Mouse (Mus musculus) small intestine, adult 2 months (tissue): ENCODE measurements around the gene Ism1. TPM values are rescaled to one million over a fixed set of nuclear protein-coding genes. Genes with fewer than 3 reads are reported as not detected.
A peak's percentile ranks its signal among the peaks of the same experiment; 100 is the strongest.

Experiments used
- H3K27ac ChIP-seq: fragments of 200-500 bp; 2 replicates; pipeline ENCODE4 v1.5.1; 2012; ENCODE audit warnings: low read depth, low read length, control low read depth, inconsistent platforms; ENCODE audit not compliant: insufficient read depth
- H3K27me3 ChIP-seq: fragments of 200-500 bp; 2 replicates; pipeline ENCODE4 v1.6.1; 2012; ENCODE audit warnings: mild to moderate bottlenecking, moderate library complexity, low read length, inconsistent platforms; ENCODE audit not compliant: control insufficient read depth, insufficient read depth
- H3K36me3 ChIP-seq: fragments of 200-500 bp; 2 replicates; pipeline ENCODE4 v1.6.1; 2012; ENCODE audit warnings: mild to moderate bottlenecking, low read length, control low read depth, inconsistent platforms; ENCODE audit not compliant: control insufficient read depth, insufficient read depth
- H3K4me1 ChIP-seq: fragments of 200-500 bp; 2 replicates; pipeline ENCODE4 v1.6.1; 2012; ENCODE audit warnings: low read length, inconsistent platforms, mixed read lengths; ENCODE audit not compliant: control insufficient read depth, insufficient read depth, insufficient read length
- H3K4me3 ChIP-seq: fragments of 200-500 bp; 2 replicates; pipeline ENCODE4 v1.5.1; 2012; ENCODE audit warnings: low read depth, mild to moderate bottlenecking, control low read depth, inconsistent platforms, low read length, moderate library complexity
- CTCF ChIP-seq: fragments of 200-500 bp; IDR thresholded peaks from 2 replicates; pipeline ENCODE4 v1.5.1; 2012; ENCODE audit warnings: low read depth, mild to moderate bottlenecking, control low read depth, inconsistent platforms, low read length, moderate library complexity, mixed read lengths; ENCODE audit not compliant: insufficient replicate concordance, insufficient read length; ENCODE audit errors: extremely low read depth
- POLR2A ChIP-seq: fragments of 200-500 bp; IDR thresholded peaks from 2 replicates; pipeline ENCODE4 v1.6.1; 2012; ENCODE audit warnings: low read depth, mild to moderate bottlenecking, control low read depth, inconsistent platforms, low read length, moderate library complexity
- WGBS: fragments of 180-500 bp; shearing (Covaris S2); methylation state at CpG from one replicate; pipeline ENCODE4 v1.1.7; 2018; 5-methylcytosine and 5-hydroxymethylcytosine counted together
- polyA plus RNA-seq: library from polyadenylated mRNA; depleted of rRNA; stranded (reverse); fragments of >200 nt; gene quantifications from 2 replicates; pipeline ENCODE4 v1.2.3, GENCODE M21; 2012; rRNA removed

Ism1 gene
- 0.35 and 0.42 TPM in 2 replicates for polyA plus RNA-seq

- WGBS = under 1% methylated on average over 39 of the region's 39 CpGs
- H3K27ac ChIP-seq = no peak within 1 kb of the TSS
Observed at GRCm38 (mm10) chr2:139677809-139678274, at the start of gene Ism1. Gene Ism1, plus strand, starts transcription at chr2:139678178.

DNA sequence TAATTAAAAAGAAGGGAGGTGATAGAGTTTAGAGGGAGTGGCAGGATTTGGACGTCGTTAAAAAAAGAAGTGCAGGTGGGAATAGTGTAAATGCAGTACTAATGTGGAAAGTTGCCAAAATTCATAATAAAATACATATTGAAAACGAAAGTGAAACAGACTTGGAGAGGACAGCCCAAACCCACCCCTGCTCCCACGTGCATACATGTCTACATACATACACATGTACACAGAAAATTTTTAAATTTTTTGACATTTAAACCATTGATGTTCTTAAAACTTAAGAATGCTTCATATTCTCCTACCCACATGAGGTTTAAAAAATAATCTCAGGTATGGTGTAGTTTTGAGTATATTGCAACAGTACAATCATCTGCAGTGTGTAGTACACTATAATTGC lies 49.2 kb upstream of the Ism1 start:
- Histone ChIP-seq H3K27me3 (no peaks in the 10 kb centered on the region), H3K4me3 (no peak overlapping the region), H3K27ac (no peak overlapping the region), H3K4me1 (no peaks in the 10 kb centered on the region), H3K36me3 (no peaks in the 10 kb centered on the region)
- no peak for TF ChIP-seq POLR2A
- no peak for TF ChIP-seq CTCF
- 30% methylated on average over 4 of the region's 4 CpGs for WGBS

More at GRCm38 (mm10) chr2:139677809-139678274, at the start of gene Ism1:
- TF ChIP-seq POLR2A = no peak
- no peak for TF ChIP-seq CTCF
- H3K4me3 ChIP-seq = peak within 1 kb of the TSS; percentile 66
- H3K27me3 ChIP-seq = peaks cover 23% of the 10 kb centered on the region
- H3K36me3 ChIP-seq = no peaks in the 10 kb centered on the region
- H3K4me1 ChIP-seq = peaks cover 2% of the 10 kb centered on the region; the same call in 1 of the 2 replicates

GRCm38 (mm10) chr2:139629653-139630052 lies 48.3 kb upstream of the Ism1 start:
- H3K36me3 ChIP-seq = no peaks in the 10 kb centered on the region
- 89% methylated on average over 3 of the region's 3 CpGs for WGBS
- no peak overlapping the region for H3K27ac ChIP-seq
- H3K27me3 ChIP-seq = no peaks in the 10 kb centered on the region
- TF ChIP-seq CTCF = no peak
- no peak for TF ChIP-seq POLR2A
- H3K4me3 ChIP-seq = no peak overlapping the region
- H3K4me1 ChIP-seq = no peaks in the 10 kb centered on the region

DNA sequence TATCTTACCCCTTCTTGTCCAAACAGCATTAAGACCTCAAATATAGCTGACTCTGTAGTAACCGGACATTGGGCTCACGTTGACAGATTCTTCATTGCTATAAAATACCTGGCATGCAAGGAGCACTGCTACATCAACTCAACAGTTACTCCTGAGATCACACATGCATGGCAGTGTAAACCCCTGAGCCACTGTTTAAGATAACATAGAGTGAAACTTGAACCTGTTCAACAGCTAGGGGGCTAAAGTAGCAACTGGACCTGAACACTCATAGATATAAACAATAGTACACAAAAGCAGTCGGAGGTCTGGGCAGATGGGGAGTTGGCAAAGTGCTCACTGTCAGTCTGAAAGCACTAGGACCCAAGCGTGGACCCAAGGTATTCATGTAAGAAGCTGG lies 43.5 kb upstream of the Ism1 start:
- TF ChIP-seq CTCF (no peak), POLR2A (no peak)
- WGBS = 59% methylated on average over 4 of the region's 4 CpGs
- no peak overlapping the region for H3K27ac ChIP-seq
- H3K27me3 ChIP-seq = no peaks in the 10 kb centered on the region
- no peaks in the 10 kb centered on the region for H3K36me3 ChIP-seq
- H3K4me1 ChIP-seq = no peaks in the 10 kb centered on the region
- H3K4me3 ChIP-seq = no peak overlapping the region

DNA sequence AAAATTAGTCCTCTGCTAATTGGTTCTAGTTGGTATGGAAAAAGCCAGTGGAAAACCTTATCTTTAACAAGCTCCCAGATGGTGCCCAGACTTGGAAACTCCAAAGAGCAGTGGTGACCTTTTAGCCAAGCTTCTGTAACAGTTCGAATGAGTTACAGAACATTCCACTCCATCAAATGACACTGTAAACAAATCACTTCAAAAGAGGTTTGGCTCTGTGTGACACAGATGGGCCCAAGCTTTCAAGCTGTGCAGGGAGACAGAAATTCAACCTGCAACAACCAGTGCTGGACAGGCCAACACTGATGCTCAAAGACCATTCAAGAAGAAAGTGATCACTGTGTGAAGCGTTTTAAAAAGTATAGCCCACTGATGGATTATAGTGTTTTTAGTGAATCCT lies 40.1 kb upstream of the Ism1 start:
- no peak for TF ChIP-seq POLR2A
- no peak for TF ChIP-seq CTCF
- WGBS = 53% methylated on average over 2 of the region's 2 CpGs

GRCm38 (mm10) chr2:139641757-139642385 lies 36.1 kb upstream of the Ism1 start:
- Histone ChIP-seq H3K4me1 (no peaks in the 10 kb centered on the region), H3K27me3 (no peaks in the 10 kb centered on the region), H3K36me3 (no peaks in the 10 kb centered on the region), H3K4me3 (no peak overlapping the region), H3K27ac (no peak overlapping the region)
- 23% methylated on average over 7 of the region's 7 CpGs for WGBS
- TF ChIP-seq POLR2A = no peak
- TF ChIP-seq CTCF = no peak

More for the DNA sequence above, 40.1 kb upstream of the Ism1 start:
- Histone ChIP-seq H3K27me3 (no peaks in the 10 kb centered on the region), H3K36me3 (no peaks in the 10 kb centered on the region), H3K27ac (no peak overlapping the region), H3K4me1 (no peaks in the 10 kb centered on the region), H3K4me3 (no peak overlapping the region)

GRCm38 (mm10) chr2:139649518-139649917 lies 28.5 kb upstream of the Ism1 start:
- no peaks in the 10 kb centered on the region for H3K27me3 ChIP-seq
- H3K4me3 ChIP-seq = no peak overlapping the region
- H3K27ac ChIP-seq = no peak overlapping the region
- WGBS = 73% methylated on average over 3 of the region's 3 CpGs
- H3K4me1 ChIP-seq = no peaks in the 10 kb centered on the region
- no peak for TF ChIP-seq CTCF
- no peak for TF ChIP-seq POLR2A
- H3K36me3 ChIP-seq = no peaks in the 10 kb centered on the region

GRCm38 (mm10) chr2:139656750-139657149 lies 21.2 kb upstream of the Ism1 start:
- H3K36me3 ChIP-seq = no peaks in the 10 kb centered on the region
- H3K4me1 ChIP-seq = no peaks in the 10 kb centered on the region
- H3K4me3 ChIP-seq = no peak overlapping the region
- no peak overlapping the region for H3K27ac ChIP-seq
- H3K27me3 ChIP-seq = no peaks in the 10 kb centered on the region
- TF ChIP-seq CTCF (no peak), POLR2A (no peak)
- WGBS = 40% methylated on average over 4 of the region's 4 CpGs
